Mouse (Mus musculus): ENCODE measurements around the gene Six1. TPM values are rescaled to one million over a fixed set of nuclear protein-coding genes. Genes with fewer than 3 reads are reported as not detected.
"Not testable (repeated sequence)": the region's sequence is repeated elsewhere in the genome, so short reads cannot be mapped to it uniquely, and the experiment has no call there.

The Six1 gene
- not detected for polyA plus RNA-seq (2017; shearing (Covaris generic))

DNA sequence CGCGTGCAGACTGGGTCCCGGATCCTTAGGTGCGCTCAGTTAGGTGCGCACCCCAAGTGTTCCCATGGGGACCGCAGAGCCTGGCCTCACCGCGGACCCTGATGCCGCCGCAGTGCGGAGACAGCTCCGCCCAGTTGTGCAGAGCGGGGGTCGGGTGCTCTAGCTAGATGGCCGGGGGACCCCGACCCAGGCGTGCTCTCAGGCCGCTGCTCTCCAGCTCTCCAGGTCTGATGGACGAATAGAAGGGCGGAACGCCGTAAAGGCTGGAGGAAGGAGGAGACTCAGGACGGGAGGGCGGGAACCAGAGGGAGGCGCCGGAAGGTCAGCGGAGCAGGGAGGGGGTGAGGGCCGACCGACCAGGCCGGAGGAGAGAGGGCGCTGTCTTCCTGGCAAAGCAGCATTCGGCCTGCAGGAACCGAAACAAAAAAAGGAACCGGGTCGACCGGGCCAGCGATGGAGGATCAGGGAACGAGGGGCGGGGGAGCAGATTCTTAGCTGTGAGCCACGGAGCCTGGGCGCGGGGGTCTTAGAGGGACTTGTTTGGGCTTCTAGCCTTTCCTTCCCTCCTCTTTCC lies at the start of gene Six1:
Gene Six1 (minus strand): TSS at position 220 of the 574 bp plus-strand sequence.
- ATAC-seq: peak; percentile 34

DNA sequence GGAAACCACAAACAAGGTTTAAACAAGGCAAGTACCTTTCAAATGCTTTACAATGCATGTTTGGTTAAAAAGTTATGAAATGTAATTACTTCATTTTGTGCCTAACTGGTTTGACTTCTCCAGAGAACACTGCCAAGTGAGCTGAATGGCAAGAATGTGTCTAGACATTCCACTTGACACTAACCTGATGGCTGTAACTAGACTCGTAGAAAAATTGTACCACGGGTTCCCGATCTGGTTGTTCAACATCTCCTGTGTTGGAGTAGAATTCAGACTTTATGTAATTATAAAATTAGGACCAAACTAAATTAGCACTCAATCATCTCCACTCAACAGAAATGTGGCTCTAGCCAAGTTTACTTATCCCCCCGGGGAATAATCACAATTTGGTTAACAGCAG lies 44.9 kb upstream of the Six1 start:
- no peak for ATAC-seq

DNA sequence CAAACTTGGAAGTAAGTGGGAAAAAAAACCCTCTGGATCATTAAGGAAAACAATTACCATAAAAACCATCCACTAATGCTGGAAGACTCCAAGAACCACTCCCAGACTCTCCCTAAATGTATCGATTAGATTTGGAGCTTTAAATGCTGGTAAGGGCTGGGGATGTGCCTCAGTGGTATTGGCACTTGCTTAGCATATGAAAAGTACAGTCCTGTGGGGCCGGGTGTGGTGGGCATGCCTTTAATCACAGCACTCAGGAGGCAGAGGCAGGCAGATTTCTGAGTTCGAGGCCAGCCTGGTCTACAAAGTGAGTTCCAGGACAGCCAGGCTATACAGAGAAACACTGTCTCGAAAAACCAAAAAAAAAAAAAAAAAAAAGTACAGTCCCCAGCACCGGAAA lies 42.5 kb upstream of the Six1 start:
- ATAC-seq: not testable (repeated sequence)

DNA sequence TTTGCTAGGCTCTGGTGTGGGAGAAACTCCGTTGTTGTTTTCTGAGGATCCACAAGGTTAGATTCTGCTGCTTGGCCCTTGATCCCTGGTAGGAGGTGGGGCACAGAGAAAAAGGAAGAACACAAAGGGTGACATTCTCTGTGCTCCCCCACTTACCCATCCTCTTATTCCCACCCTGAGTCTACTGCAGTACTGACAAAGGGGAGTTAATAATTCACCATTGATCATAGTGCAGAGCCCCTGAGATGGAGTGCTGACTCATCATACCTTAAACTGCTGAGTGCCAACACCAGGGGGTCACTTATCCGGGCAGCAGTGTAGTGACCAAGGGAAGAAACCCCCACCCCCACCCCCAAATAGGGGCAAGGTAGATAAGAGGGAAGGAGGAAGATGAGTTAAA lies 40.9 kb upstream of the Six1 start:
- no peak for ATAC-seq

DNA sequence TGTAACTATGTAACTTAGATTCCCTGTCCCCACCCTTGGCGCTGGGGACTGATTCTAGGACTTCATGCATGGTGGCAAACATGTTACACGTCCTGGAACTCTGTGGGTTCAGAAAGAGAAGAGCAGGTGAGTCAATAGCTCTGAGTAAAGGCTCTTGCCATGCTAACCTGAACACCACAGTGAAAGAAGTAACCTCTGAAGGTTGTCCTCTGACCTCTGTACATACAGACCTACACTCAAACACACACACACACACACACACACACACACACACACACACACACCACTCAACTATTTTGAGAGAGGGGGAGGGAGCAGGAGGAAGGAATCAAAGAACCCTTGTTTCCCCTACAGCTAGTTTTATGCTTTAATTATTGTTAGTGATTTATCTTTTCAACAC lies 40.5 kb upstream of the Six1 start:
- ATAC-seq: no peak

DNA sequence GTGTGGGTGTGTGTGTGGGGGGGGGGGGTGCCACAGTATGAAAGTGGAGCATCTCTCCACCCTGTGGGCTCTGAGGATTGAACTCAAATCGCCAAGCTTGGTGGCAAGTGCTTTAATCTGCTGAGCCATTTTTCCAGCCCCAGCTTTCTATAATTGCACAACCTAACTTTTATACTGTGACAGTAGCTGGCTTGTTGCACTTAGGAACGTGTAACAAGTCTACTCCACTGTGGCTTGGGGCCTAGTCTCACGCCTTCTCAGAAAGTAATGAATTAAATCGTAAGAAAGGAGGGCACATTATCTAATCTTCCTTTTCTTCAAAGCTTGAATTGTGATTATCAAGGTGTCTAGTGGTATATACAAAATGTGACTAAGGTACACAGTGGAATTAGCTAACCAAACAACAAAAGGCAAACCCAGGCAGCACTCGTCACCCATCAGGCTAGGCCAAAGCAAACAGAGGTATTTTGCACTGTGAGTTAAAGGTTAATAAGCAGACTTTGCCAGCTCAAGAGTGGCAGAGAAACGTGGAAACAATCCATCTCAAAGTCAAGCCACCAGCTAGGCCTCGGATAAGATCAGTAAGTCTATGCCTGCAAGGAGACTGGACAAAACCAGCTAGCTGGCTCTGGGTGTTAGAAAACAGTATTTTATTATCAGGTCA lies 37.1 kb upstream of the Six1 start:
- no peak for ATAC-seq

DNA sequence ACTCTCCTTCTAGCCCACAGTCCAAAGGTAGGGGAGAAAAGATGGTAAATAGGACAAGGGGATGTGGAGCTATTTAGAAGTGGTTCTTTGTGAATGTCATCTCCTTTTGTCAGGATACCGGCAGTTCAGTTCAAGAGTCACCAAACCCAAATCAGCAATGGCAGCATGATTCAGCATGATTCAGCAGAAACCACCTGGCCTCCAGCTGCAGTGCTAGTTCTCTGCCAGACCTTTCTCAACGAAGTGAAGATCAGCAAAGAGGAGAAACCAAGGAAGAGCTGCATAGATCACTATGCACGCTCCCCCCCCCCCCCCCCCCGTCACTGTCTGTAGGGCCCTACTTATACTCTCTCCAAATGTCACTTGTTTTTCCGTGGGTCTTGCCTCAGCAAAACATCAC lies 35.2 kb upstream of the Six1 start:
- no peak for ATAC-seq

DNA sequence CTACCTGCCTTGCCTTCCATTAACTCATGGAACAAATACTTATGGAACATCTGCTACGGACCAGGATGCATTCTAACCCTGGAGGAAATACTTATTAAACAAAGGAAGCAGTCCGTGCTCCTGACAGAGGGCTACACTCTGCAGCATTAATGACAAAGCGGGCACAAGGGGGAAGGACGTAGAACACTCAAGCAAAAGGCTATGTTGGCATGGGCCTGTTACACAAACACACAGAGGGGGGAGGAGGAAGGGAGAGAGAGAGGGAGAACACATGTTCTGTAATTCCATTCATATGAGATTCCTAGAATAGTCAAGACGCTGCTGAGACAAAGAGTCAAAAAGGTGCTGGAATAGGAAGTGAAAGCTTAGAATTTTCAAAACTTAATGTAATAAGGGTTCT lies 34.8 kb upstream of the Six1 start:
- no peak for ATAC-seq

DNA sequence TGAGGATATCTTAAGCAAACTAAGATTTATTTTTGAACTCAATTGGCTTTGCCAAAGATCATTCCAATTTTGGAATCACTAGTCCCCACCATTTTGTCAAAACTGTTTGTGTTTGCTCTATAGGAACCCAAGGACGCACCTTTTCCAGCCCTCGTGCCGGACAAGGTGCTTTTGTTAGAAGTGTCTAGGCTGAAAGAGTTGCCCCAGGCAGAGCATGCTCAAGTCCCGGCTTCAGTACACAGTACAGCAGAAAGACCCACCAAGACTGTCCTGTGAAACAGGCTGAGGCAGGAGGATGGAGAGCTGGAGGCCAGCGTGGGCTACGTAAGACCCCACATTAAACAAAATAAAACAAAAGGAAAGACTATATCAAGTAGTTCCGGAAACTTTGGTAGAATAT lies 33.4 kb upstream of the Six1 start:
- no peak for ATAC-seq

DNA sequence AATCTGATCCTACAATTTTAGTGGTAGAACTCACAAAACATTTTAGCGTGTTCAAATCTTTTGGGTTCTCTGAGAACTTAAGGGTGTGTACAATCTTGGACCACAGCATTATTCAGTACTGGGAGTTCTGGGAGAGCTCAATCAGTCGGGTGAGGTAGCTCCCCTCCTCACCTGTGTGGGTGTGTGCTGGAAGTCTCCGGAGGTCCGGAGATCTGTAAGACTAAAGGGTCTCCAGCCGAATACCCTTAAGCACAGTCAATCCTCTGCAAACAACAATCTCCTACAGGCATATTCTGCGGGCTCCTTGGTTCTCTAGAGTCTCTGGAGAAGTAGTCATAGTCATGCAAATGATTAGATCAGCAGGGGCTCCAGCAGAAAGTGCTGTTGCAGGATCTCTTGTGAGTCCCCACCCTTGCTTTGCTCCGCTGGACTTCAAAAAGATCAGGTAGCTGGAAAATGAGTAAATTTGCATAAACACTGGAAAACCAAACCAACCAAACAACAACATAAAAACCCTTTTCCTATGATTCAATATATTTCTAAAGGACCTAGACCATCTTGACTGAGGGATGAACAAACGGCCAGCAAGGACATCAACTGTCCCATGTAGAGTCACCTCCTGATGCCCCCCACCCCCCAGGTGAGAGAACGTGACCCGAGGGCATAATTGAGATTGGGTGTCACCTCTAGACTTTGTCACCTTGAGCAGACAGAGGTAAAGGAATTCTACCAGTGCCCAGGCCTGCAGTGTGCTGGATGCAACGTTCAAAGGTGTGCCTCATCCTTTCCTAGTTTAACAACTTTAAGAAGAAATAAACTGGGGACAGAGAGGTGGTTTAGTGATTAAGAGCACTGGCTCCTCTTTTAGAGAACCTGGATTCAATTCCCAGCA lies 32.3 kb upstream of the Six1 start:
- no peak for ATAC-seq

DNA sequence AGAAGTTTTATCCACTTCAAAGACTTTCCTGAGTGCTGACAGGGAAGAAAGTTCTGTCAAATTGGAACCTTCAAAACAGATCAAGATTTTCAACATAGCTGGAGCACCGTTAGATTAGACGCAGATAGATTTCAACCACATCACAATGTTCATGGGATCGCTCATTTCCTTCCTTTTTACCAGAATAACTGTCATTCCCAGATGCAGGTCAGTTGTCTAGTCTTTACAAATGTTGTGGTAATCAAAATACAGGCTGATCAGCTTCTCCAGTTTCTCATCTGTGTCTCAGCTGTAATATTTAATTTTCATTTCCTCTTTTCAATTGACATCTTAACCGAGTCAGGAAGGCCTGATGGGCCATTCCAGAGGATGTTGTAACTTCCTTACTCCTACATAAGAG lies 30.1 kb upstream of the Six1 start:
- no peak for ATAC-seq

DNA sequence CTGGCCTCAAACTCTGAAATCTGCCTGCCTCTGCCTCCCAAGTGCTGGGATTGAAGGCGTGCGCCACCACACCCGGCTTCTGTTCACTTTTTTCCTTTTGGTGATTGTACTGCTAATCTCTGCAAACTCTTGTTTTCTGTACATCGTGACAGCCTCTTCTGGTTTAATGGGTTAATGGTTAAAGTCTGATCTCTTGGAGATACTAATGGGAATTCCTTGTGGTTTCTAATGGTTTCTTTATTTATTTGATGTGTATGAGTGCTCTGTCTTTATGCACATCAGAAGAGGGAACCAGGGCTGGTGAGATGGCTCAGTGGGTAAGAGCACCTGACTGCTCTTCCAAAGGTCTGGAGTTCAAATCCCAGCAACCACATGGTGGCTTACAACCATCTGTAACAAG lies 28.1 kb upstream of the Six1 start:
- not testable (repeated sequence) for ATAC-seq

DNA sequence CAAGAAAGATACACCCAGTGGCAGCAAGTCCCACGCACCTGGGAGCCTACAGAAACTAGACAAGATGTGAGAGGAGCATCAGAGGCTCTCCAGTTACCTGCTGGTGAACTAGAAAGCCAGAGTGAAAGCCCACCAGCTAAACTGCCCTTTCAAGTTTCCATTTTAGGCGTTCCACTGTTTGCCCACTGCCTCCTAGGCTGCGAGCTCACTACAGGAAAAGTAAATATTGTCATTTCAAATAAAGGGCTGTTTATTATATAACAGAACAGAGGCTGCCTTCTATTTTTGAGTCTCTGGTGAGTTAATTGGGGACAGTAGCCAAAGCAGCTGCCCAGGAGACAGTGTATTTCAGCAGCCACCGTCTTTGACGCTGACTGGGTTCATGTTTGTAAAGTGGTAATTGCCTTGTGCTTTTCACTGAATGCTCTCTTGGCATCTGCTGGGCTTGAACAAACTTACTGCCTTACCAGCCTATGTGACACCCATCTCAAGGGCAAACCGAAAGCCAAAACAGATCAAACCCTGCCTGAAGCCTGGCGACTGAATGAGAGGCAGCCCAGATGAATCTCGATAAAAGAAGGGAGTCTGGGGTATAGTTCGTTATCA lies 7.2 kb upstream of the Six1 start:
- no peak for ATAC-seq

DNA sequence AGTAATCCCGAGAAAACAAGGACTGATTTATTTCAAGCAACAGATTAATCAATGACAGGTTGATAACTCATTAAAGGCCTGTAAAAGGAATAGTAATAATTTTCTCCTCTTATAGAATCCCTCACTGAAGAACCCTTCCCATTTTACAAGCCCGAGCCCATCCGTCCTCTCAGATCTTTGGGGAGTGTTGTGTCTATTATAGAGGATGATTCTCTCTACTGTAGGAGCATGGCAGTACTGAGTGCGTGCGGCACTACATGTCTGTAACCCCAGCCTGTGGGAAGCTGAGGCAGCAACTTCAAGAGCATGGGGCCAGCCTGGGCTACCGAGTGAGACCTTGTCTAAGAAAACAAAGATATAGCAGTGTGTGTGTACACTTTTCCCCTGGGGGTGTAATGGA lies 3.8 kb upstream of the Six1 start:
- ATAC-seq: no peak

DNA sequence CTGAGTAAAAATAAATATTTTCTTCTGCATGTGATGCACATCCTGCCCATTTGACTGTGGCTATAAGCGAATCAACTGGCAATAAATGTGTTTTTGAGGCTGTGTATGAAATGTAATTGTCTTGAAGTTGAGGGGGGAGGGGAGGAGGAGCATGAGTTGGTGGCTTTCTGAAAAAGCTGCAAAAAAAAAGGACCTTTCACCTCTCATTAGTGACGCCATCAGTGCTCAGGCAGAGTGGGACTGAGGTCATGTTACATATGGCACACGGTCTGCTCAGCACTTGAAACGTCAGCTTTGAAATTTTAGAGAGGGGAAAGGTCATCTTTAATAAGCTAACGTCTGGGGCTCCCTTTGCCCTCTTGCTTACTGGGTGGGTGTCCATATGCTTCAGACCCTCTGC lies 1.8 kb upstream of the Six1 start:
- no peak for ATAC-seq

DNA sequence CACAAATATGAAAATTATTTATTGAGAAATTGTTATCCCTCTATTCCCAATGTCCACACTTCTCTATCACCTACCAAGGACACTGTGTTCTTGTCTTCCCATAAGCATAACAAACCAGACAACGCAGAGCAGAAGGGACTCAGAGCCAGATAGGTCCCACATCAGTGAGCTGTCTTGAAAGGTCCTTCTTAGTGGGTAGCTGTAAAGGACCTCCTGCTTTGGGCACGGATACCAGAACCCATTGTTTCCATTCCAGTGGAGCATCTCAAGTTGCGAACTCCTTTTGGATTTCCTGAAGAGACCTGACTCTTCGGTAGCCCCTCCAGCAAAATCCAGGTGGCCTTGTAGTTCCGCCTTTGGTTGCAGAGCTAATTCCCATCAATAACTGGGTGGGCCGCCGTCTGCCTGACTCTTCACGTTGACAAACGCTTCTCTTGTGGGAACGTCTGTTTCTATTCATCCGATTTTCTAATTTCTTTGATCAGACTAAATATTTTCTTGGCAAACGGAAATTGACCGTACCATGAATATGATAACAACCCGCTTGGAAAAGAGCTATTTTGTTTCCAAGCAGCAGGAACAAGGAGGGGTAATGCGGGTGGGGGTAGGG lies 994 bp upstream of the Six1 start:
- ATAC-seq: no peak

DNA sequence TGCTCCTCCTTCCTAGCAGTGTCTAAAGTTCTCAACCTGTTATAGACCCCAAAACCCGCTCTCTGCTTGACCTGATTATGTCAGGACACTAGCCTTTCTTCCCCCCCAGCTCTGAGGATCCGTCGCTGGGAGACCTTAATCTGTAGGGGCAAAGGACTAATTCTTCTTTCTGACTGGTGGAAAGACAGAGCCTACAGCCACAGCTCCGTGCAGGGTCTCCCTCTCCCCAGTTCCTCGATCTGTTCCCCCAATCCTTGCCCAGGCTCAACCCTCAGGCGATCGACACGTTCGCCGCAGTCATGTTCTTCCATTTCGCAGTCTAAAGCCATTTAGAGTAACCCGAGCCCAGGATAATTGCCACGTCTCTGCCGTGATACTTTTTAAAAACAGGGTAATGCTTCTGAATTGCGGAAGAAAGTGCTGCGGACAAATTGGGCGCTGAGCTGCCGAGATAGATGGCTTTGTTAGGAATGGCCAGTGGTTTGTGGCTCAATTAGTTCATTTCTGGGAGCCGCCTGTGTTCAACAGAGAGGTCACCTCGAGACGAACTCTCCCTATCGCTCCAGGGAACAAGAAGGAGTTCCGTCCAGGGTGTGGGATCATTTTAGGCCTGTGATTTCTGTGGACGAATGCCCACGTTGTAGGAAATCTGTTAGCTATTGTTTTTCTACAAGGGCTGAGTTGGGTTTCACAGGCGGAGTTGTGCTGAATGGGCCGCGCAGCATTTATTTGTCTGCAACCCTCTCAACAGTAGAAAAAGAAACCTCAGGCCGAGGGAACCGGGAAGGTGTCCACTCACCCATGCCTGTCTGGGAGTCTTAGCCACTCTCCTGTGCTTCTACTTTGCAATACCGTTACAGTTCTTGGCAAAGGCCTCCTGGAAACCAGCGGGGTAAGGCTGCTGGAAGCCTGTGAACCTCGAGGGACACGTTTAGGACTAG lies 766 bp downstream of the Six1 start:
- no peak for ATAC-seq

DNA sequence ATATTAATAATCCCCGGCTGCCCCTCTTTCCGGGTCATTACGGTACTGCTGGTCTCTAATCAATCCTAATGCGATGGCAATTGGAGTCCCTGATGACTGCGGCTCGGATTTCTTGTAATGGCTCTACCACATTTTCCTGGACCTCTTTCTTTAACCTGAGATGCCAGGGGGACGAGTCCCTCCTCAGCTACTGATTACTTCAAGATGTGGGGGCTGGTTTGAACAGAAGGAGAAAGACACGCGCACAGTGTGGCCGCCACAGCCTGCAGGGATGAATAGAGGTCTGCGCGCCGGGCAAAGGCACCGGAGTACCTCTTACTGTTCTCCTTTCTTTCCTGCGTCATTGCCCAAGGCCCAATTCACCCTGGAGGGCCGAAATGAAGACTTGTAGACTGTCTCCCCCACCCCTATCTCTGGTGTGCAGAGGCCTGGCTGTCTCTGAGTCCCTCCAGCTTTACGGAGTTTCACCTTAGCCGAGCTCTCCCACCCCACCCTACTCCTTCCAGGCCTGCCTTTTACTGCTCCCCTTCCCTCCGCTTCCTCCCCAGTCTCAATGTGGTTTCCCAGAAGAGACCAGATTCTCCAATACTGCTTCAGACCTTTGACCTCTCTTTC lies 1.5 kb downstream of the Six1 start:
- no peak for ATAC-seq

DNA sequence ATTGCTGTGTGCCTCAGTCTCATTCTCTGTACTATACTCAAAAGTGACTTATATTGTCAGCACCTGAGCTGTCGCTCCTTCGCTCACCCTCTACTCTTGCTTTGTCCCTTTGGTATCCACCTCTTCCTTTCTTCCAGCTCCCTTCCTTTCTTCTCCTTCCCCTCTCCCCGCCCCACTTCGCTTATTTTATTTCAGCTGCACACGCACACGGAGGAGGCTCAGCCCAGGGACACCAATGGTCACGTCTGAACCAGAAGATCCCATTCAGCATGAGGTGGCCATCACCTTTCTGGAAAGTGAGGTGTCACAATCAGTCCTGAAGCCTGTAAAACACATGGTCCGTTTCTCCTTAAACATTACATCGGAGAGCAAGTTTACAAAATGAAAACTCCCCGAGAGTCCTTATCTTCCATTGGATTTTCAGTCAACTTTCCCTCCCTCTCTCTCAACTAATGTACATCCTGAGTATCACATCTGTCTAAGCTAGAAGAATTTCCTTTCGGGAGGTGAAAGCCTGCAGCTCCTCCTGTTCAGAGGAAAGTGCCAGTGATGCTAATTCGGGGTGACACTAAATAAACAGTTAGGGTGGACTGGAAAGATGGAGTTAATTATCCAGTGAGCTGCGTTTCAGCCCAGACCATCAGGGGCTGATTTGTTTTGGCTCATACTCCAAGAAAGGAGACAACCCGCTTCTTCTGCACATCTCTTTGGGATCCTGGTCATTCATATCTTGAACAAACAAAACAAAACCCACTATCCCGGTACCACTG lies 2.7 kb downstream of the Six1 start:
- ATAC-seq: no peak

DNA sequence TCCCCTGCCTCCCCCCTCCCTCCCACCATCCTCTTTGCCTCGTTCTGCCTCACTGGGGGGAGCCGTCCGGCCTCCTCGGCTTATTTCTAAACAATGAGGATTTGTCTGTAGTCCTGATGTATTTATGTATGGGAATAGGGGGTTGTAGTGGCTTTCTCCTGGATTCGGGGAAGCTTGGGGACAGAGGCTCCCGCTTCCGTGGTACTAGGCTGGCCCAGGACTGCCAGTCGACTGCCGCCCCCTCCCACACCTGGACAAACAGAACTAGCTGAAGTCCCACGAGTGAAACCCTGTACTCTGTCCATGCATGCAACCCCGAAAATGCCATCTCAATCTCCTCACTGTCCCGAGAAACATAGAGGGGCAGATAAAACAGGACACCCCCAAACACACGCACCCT lies 3.4 kb downstream of the Six1 start:
- ATAC-seq: no peak
